Mouse (Mus musculus) bone marrow macrophage, adult 2 months (primary cell): Measurements from ENCODE around the gene Ubxn11. TPM values are rescaled to one million over a fixed set of nuclear protein-coding genes. Genes with fewer than 3 reads are reported as not detected.
A peak's percentile ranks its signal among the peaks of the same experiment; 100 is the strongest.

Experiments
- H3K27ac ChIP-seq: 2 replicates; pipeline ENCODE4 v1.5.1; 2012; ENCODE audit warnings: low read depth, low read length; ENCODE audit not compliant: insufficient read depth
- H3K4me1 ChIP-seq: 2 replicates; pipeline ENCODE4 v1.6.1; 2012; ENCODE audit warnings: low read length; ENCODE audit not compliant: control insufficient read depth, insufficient read depth
- H3K4me3 ChIP-seq: 2 replicates; pipeline ENCODE4 v1.5.1; 2012; ENCODE audit warnings: mild to moderate bottlenecking, low read length, moderate library complexity; ENCODE audit not compliant: insufficient read depth
- CTCF ChIP-seq: IDR thresholded peaks from 2 replicates; pipeline ENCODE4 v1.5.1; 2012; ENCODE audit warnings: low read depth, mild to moderate bottlenecking, low read length, moderate library complexity
- POLR2A ChIP-seq: IDR thresholded peaks from 2 replicates; pipeline ENCODE4 v1.6.1; 2012; ENCODE audit warnings: mild to moderate bottlenecking, low read depth, low read length, borderline replicate concordance
- polyA plus RNA-seq: library from polyadenylated mRNA; stranded (reverse); fragments of >200 nt; gene quantifications from 2 replicates; pipeline ENCODE4 v1.2.4, GENCODE M21; 2012; ENCODE audit not compliant: missing spikeins, insufficient read depth, insufficient read length

The Ubxn11 gene
- polyA plus RNA-seq, 1 experiment, result 5.8 TPM

- peaks cover 19% of the 10 kb centered on the region for H3K4me1 ChIP-seq
- no peak overlapping the region for H3K27ac ChIP-seq
- no peak overlapping the region for H3K4me3 ChIP-seq
- TF ChIP-seq POLR2A (no peak), CTCF (no peak)
Measured at GRCm38 (mm10) chr4:134089029-134089428, 13.3 kb upstream of the Ubxn11 start.

GRCm38 (mm10) chr4:134090521-134091224 is 11.7 kb upstream of the Ubxn11 start:
- no peak overlapping the region for H3K27ac ChIP-seq

GRCm38 (mm10) chr4:134091225-134091529 is 11.2 kb upstream of the Ubxn11 start:
- H3K27ac ChIP-seq, result no peak overlapping the region
- no peak for TF ChIP-seq POLR2A
- TF ChIP-seq CTCF, result no peak
- no peak overlapping the region for H3K4me3 ChIP-seq
- H3K4me1 ChIP-seq, result peaks cover 35% of the 10 kb centered on the region

More at GRCm38 (mm10) chr4:134090521-134091224, 11.7 kb upstream of the Ubxn11 start:
- Histone ChIP-seq H3K4me3 (no peak overlapping the region), H3K4me1 (peaks cover 32% of the 10 kb centered on the region)
- TF ChIP-seq CTCF (no peak), POLR2A (no peak)

- Histone ChIP-seq H3K4me3 (no peak overlapping the region; the same call in 1 of the 2 replicates), H3K4me1 (peaks cover 49% of the 10 kb centered on the region), H3K27ac (no peak overlapping the region)
- TF ChIP-seq POLR2A, result no peak
- peak; percentile 95 for TF ChIP-seq CTCF
Measured at GRCm38 (mm10) chr4:134092382-134093288, 9.7 kb upstream of the Ubxn11 start.

GRCm38 (mm10) chr4:134094004-134094564 is 8.3 kb upstream of the Ubxn11 start:
- no peak for TF ChIP-seq POLR2A
- no peak for TF ChIP-seq CTCF
- H3K4me3 ChIP-seq, result peak overlapping the region; percentile 64
- H3K4me1 ChIP-seq, result peaks cover 61% of the 10 kb centered on the region
- H3K27ac ChIP-seq, result peak overlapping the region; percentile 66

- Histone ChIP-seq H3K4me1 (peaks cover 65% of the 10 kb centered on the region), H3K4me3 (peak within 1 kb of the TSS; percentile 64), H3K27ac (peak within 1 kb of the TSS; percentile 66)
- TF ChIP-seq POLR2A, result no peak
- no peak for TF ChIP-seq CTCF
Measured at GRCm38 (mm10) chr4:134094923-134095547, 7.3 kb upstream of the Ubxn11 start, which contains the start of gene Cd52. Gene Cd52, minus strand, starts transcription at chr4:134095082.

GRCm38 (mm10) chr4:134096120-134096519 is 6.2 kb upstream of the Ubxn11 start:
- no peak overlapping the region for H3K4me3 ChIP-seq
- TF ChIP-seq CTCF (no peak), POLR2A (no peak)
- H3K27ac ChIP-seq, result peak overlapping the region; percentile 94
- peaks cover 73% of the 10 kb centered on the region for H3K4me1 ChIP-seq

GRCm38 (mm10) chr4:134097015-134097608 is 5.3 kb upstream of the Ubxn11 start:
- no peak overlapping the region; the same call in 1 of the 2 replicates for H3K4me3 ChIP-seq
- H3K4me1 ChIP-seq, result peaks cover 73% of the 10 kb centered on the region
- no peak for TF ChIP-seq POLR2A
- TF ChIP-seq CTCF, result no peak
- peak overlapping the region; percentile 94 for H3K27ac ChIP-seq

- peak overlapping the region; percentile 94 for H3K27ac ChIP-seq
- peaks cover 59% of the 10 kb centered on the region for H3K4me1 ChIP-seq
- TF ChIP-seq POLR2A (peak; percentile 23; the same call in 1 of the 2 replicates), CTCF (no peak)
- peak overlapping the region; percentile 35 for H3K4me3 ChIP-seq
Measured at GRCm38 (mm10) chr4:134098628-134099027, 3.7 kb upstream of the Ubxn11 start.

- peaks cover 47% of the 10 kb centered on the region for H3K4me1 ChIP-seq
- H3K4me3 ChIP-seq, result no peak overlapping the region
- TF ChIP-seq CTCF (no peak), POLR2A (no peak)
- peak overlapping the region; percentile 6; the same call in 1 of the 2 replicates for H3K27ac ChIP-seq
Measured at GRCm38 (mm10) chr4:134100245-134100644, 2.1 kb upstream of the Ubxn11 start.
